Mouse (Mus musculus) adrenal gland, adult 18-20 months (tissue): ENCODE results near the gene Adgrb3. TPM values are rescaled to one million over a fixed set of nuclear protein-coding genes. Genes with fewer than 3 reads are reported as not detected.
"Not testable (repeated sequence)": the region's sequence is repeated elsewhere in the genome, so short reads cannot be mapped to it uniquely, and the experiment has no call there.

Source experiments
- DNase-seq, 2 experiments: peaks; one replicate each; pipeline ENCODE4 v3.0.0; 2021 to 2022; ENCODE audit warnings: low spot score in 2 of 2
- total RNA-seq, 2 experiments: library from RNA; stranded (reverse); gene quantifications; 1 replicate in 1 of 2; 2 replicates in 1 of 2; pipeline ENCODE4 v1.2.3; 2021

The Adgrb3 gene
- total RNA-seq, 2 experiments from 2014 or later, result 0.64 to 0.83 TPM

DNA sequence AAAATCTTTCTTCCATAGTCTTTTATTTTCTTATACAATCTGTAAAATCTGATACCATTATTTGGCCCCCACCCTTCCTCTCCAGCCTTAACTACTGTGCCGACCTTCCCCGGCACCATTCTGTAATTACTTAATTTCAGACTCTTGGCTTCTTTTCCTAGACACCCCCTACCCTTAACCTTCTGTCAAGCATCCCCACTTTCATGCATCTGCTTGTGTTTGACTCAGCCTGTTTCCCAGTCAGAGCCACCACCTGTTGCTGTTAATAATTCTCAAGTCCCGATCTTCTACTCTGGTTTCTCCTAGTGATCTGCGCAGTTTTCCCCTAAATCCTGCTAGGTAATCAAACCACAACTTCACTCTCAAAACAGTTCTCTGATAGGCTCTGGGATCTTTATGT is 83.9 kb downstream of the Adgrb3 start:
- no peak for DNase-seq

DNA sequence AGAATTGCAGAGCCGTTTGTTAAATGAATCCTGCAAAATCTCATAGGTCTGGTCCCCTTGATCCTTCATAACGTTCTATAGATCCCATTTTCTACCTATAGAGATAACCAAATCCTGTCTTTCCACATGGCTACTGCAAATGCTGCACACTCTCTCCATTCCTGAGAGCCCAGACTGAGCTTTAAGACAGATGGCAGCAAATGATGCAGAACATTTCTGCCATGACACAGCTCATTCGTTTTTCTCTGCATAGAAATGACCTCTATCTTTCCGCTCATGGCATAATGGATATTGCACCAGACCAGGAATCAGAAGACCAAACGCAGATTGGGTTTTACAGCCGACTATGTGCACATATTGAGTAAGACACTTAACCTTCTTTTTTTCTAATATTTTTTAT is 84.8 kb downstream of the Adgrb3 start:
- no peak for DNase-seq

DNA sequence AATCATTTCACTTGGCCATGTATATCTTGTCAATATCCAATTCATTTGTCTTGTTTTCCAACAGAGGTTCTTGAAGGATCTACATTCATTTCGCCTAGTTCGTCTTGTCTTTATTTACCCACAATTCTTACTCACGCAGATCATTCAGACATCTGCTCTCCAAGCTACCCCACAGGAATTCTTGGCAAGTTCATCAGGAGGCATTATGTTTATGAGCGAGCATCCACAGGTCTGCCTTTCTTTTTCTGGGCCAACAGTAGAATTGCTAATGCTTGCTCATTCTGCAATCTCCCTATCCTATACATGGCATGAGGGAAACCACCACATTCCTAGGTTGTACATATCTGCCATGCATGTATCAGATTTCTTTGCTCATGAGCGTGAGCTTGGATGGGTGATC is 99.7 kb downstream of the Adgrb3 start:
- no peak for DNase-seq

GRCm38 (mm10) chr1:25711474-25711873 is 118.0 kb downstream of the Adgrb3 start:
- no peak for DNase-seq

GRCm38 (mm10) chr1:25706299-25706698 is 123.2 kb downstream of the Adgrb3 start:
- DNase-seq, result no peak

GRCm38 (mm10) chr1:25698702-25699250 is 130.7 kb downstream of the Adgrb3 start:
- DNase-seq, result no peak

GRCm38 (mm10) chr1:25697179-25697578 is 132.3 kb downstream of the Adgrb3 start:
- DNase-seq, result no peak

DNA sequence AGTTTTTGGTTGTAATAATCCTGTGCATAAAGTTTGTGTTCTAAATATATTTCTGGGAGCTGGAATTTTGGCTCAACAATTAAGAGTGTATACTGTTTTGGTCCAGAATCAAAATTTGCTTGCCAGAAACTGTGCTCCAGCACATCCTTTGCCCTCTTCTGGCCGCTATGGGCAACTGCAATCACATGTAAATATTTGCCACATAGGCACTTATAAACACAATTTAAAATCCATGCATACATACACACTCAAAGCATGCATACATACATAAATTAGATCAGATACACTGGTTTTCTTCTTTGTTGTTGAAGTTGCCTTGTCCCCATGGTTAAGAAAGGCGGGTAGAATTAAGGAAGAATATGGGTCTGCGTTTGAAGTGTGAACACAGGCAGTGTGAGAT is 132.7 kb downstream of the Adgrb3 start:
- no peak for DNase-seq

- no peak for DNase-seq
Measured at GRCm38 (mm10) chr1:25682118-25682517, 147.4 kb downstream of the Adgrb3 start.

DNA sequence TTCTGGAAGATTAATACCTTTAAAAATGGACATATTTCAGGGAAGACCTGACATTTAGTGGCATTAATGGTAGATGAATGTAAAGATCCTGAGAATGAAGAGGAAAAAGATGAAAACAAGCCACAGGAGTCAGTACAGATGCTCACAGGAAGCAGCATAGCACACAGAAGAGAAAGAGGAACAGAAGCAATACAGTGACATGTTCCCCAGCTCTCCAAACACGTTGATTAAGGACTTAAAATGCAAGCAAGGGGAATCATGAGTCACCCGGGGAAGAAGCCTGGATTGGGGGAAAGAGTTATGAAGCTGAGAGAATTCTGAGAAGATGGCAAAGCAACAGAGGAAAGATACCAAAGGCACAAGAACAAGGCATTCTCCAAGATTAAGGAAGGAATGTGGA is 149.9 kb downstream of the Adgrb3 start:
- DNase-seq, result no peak

- no peak for DNase-seq
Measured at GRCm38 (mm10) chr1:25652717-25653116, 176.8 kb downstream of the Adgrb3 start.

GRCm38 (mm10) chr1:25644256-25644655 is 185.3 kb downstream of the Adgrb3 start:
- no peak for DNase-seq

DNA sequence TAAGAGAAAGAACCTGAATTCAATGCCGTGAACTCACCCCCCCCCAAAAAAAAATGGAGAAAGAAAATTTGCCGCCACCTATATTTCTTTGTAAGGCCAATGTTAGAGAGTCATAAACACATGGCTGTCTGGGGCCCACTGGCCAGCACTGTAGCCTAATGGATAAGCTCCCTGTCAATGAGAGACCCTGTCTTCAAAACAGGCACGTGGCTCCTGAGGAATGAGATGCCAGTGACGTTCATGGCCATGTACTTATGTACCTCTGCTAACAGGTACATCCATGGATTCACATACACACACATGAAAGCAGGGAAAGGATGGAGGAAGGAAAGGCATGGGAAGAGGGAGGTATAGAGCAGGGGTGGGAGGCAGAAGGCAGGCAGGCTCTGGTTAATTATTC is 208.0 kb downstream of the Adgrb3 start:
- no peak for DNase-seq

DNA sequence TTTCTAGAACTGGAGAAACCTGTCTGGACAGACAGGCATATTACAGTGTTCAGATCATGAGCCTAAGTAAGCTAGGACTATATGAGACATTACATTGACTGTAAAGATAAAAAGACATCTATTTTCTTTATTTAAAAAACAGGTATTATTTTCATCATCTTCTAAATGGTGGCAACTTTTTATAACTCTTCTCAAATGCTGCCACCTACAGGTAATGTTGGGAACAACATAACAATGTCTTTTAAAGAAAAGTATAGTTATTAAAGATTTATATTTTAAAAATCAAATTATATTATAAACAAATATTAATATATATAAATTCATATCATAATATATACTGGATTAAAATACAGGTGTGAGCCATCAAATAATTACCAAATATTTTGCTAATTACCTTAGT is 212.6 kb downstream of the Adgrb3 start:
- no peak for DNase-seq

- not testable (repeated sequence) for DNase-seq
Measured at GRCm38 (mm10) chr1:25610776-25611175, 218.7 kb downstream of the Adgrb3 start.

- DNase-seq, result no peak
Measured at GRCm38 (mm10) chr1:25598941-25599340, 230.6 kb downstream of the Adgrb3 start.

- DNase-seq, result no peak
Measured at GRCm38 (mm10) chr1:25588568-25589118, 240.9 kb downstream of the Adgrb3 start.

DNA sequence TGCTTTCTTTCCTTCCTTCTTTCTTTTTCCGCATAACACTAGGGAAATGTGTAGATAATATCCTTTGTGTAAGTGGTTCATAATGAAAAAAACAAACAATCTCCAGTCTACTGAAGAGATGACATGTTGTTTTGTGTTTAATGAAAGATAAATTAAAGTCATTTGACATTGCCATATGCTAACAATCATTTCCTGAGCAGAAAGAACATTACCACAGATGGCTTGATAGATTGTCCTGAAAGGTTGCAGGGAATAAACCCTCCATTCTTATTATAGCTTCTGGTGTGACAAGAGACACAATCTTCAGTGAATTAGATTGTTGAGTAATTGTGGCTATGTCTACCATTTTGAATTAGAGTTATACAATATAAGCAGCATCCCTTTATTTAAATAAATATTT is 247.8 kb downstream of the Adgrb3 start:
- DNase-seq, result no peak

DNA sequence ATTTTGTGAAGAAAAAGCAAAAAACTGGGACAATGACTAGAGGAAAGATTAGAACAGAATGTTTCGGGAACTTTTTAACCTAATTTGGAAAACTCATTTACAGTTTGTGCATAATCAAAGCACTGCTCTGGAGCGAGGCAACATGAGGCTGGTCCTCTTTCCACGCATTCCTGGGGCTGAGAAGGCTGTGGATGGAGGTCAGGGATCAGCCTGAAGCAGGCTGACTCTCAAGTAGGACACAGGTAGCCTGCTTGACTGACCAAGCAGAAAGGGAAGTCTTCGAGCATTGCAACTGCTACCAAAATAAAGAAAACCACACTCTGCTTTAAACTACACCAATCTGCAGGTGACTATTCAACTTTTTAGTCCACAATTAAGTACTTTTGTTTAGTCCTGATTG is 251.7 kb downstream of the Adgrb3 start:
- DNase-seq, result no peak

DNA sequence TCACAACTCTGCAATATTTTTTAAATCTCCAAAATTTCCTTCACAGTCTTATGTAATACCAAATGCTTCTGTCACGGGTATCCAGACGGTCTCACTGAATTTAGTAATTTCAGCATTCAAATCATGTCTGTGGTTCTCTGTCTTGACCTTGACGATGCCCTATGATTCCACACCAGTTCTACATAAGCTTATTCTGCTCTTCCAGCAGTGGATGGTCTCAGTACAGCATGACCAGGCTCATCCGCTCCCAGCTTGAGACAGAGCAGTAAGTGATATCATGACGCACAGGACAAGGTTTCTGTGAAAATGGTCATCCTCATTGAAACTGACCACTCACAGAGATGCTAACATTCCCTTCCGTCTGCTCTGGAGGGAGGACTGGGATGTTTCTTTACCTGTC is 252.9 kb downstream of the Adgrb3 start:
- DNase-seq, result no peak

DNA sequence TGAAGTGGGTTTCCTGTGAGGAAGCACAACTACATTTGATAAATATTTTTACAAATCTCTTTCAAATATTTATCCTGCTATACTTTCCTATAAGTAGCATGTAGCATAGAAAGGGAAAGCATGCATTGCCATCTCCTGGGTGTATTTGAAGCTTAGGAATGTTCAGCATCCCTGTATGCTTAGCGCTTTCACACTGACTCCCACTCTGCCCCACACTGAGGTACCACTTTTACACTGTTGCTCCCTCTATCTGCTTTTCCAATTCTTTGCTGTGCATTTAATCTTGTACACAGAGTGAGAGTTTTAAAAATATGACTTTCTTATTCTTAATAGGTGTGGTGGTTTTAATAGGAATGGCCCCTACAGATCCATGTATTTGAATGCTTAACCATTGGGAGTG is 261.4 kb downstream of the Adgrb3 start:
- DNase-seq, result no peak

- no peak for DNase-seq
Measured at GRCm38 (mm10) chr1:25546072-25546471, 283.4 kb downstream of the Adgrb3 start.

GRCm38 (mm10) chr1:25543915-25544314 is 285.6 kb downstream of the Adgrb3 start:
- DNase-seq, result no peak

GRCm38 (mm10) chr1:25542891-25543290 is 286.6 kb downstream of the Adgrb3 start:
- DNase-seq, result no peak
